8 mouse cellular contexts compared by ENCODE assay signal in genomic region chr13:112926796-112927195, GRCm38 (mm10). TPM values are rescaled to one million over a fixed set of nuclear protein-coding genes. Genes with fewer than 3 reads are reported as not detected.
DNase-seq lines count a peak whose midpoint lies in the region; ATAC-seq lines count a peak whose summit lies in the region.

No protein-coding gene starts in this region.

- H3K9ac ChIP-seq in forebrain, embryonic 14.5 days (ENCODE audit: low read length), result peak overlapping the region; percentile 80
- peak overlapping the region; percentile 60 for H3K9ac ChIP-seq in stomach, embryonic 15.5 days

- DNase-seq in ovary, postnatal 36 days (ENCODE audit: low spot score), result peak; percentile 20
- DNase-seq in ovary, adult 18-20 months (ENCODE audit: low spot score), result no peak
- DNase-seq in forebrain, embryonic 14.5 days (ENCODE audit: low spot score), result peak; percentile 30
- DNase-seq in kidney, adult 9 months, result peak; percentile 36
- peak; percentile 38 for DNase-seq in lung, postnatal 36 days
- DNase-seq in yolk sac, embryonic 10.5 days (ENCODE audit: low spot score), result no peak

- under 1% methylated on average over 19 of the region's 19 CpGs for WGBS in forebrain, embryonic 14.5 days
- under 1% methylated on average over 19 of the region's 19 CpGs for WGBS in stomach, embryonic 15.5 days

- H3K36me3 ChIP-seq in forebrain, embryonic 14.5 days (ENCODE audit: control insufficient read depth, insufficient read depth, low read length), result peaks cover 12% of the 10 kb centered on the region
- H3K36me3 ChIP-seq in stomach, embryonic 15.5 days, result 0 out of 2 replicates have a peak, but pooled peaks cover 4% of the 10 kb centered on the region

- H3K9me3 ChIP-seq in forebrain, embryonic 14.5 days (replicated peaks; ENCODE audit: control insufficient read depth, low read length), result no peaks in the 10 kb centered on the region
- no peaks in the 10 kb centered on the region for H3K9me3 ChIP-seq in stomach, embryonic 15.5 days

- H3K27ac ChIP-seq in brown adipose tissue, adult 24 weeks (replicated peaks; ENCODE audit: low read depth, low read length), result peak overlapping the region; percentile 53
- peak overlapping the region; percentile 79 for H3K27ac ChIP-seq in forebrain, embryonic 14.5 days (ENCODE audit: low read depth, low read length)
- peak overlapping the region; percentile 83 for H3K27ac ChIP-seq in stomach, embryonic 15.5 days

- H3K4me2 ChIP-seq in forebrain, embryonic 14.5 days (ENCODE audit: low read length), result peak overlapping the region; percentile 63
- H3K4me2 ChIP-seq in stomach, embryonic 15.5 days, result peak overlapping the region; percentile 65

- peak; percentile 3 for ATAC-seq in forebrain, embryonic 14.5 days
- ATAC-seq in stomach, embryonic 15.5 days (ENCODE audit: insufficient read depth, low FRiP score, low read depth), result no peak

- no peaks in the 10 kb centered on the region for H3K27me3 ChIP-seq in forebrain, embryonic 14.5 days (replicated peaks; ENCODE audit: control insufficient read depth, insufficient read depth, low read length)
- no peaks in the 10 kb centered on the region for H3K27me3 ChIP-seq in stomach, embryonic 15.5 days (replicated peaks)

- peaks cover 7% of the 10 kb centered on the region for H3K4me1 ChIP-seq in brown adipose tissue, adult 24 weeks (ENCODE audit: control insufficient read depth, insufficient read depth, insufficient read length, low read length)
- peaks cover 14% of the 10 kb centered on the region for H3K4me1 ChIP-seq in forebrain, embryonic 14.5 days (ENCODE audit: control insufficient read depth, insufficient read depth, low read length)
- peaks cover 13% of the 10 kb centered on the region for H3K4me1 ChIP-seq in stomach, embryonic 15.5 days

- H3K4me3 ChIP-seq in brown adipose tissue, adult 24 weeks (ENCODE audit: insufficient read depth, low read depth, low read length), result peak overlapping the region; percentile 83
- H3K4me3 ChIP-seq in forebrain, embryonic 14.5 days (ENCODE audit: low read depth, low read length), result peak overlapping the region; percentile 70
- H3K4me3 ChIP-seq in stomach, embryonic 15.5 days (replicated peaks), result peak overlapping the region; percentile 82

RNA-seq across cellular contexts. Expression of gene Mtrex, which starts 0.4 kb away (rescaled TPM):
- polyA plus RNA-seq in brown adipose tissue, adult 24 weeks (2012; ENCODE audit: insufficient read depth, insufficient read length, missing spikeins), result 20.5 and 24.0 TPM in 2 replicates
- polyA plus RNA-seq in forebrain, embryonic 14.5 days (2014; fragmentation: Nextera tagmentation; extraction: Ambion mirVana), result 70.6 and 77.9 TPM in 2 replicates
- polyA plus RNA-seq in stomach, embryonic 15.5 days (2015; fragmentation: Nextera tagmentation; extraction: Ambion mirVana), result 55.7 and 63.3 TPM in 2 replicates

RNA-seq across cellular contexts. Expression of gene Dhx29, which starts 0.5 kb away (rescaled TPM):
- 7.3 and 8.1 TPM in 2 replicates for polyA plus RNA-seq in brown adipose tissue, adult 24 weeks (2012; ENCODE audit: insufficient read depth, insufficient read length, missing spikeins)
- 17.5 and 25.4 TPM in 2 replicates for polyA plus RNA-seq in forebrain, embryonic 14.5 days (2014; fragmentation: Nextera tagmentation; extraction: Ambion mirVana)
- polyA plus RNA-seq in stomach, embryonic 15.5 days (2015; fragmentation: Nextera tagmentation; extraction: Ambion mirVana), result 23.5 and 24.2 TPM in 2 replicates

Comparison
In these comparisons a context has a peak if more than half of its experiments do, and no peak if none do; other contexts are left out.
1. DNase-seq: peak in ovary, postnatal 36 days (single experiment), forebrain, embryonic 14.5 days (single experiment), kidney, adult 9 months (single experiment) and lung, postnatal 36 days (single experiment); none in ovary, adult 18-20 months (single experiment) and yolk sac, embryonic 10.5 days (single experiment).
2. Peak in every context shown above with its lines, with median percentiles within 50 percentile points of each other: H3K27ac ChIP-seq and H3K4me3 ChIP-seq.